12 mouse cellular contexts compared by ENCODE assay signal in genomic region chr10:18429533-18429932, GRCm38 (mm10).
DNase-seq lines count a peak whose midpoint lies in the region; ATAC-seq and TF ChIP-seq lines count a peak whose summit lies in the region.
"Had no signal": no experiment of that assay in that cellular context is flagged by ENCODE, and none has a peak within 500 bp of the region (broad histone marks: within the 10 kb centered on the region; RNA-seq: fewer than 3 reads in every experiment).

No protein-coding gene starts in this region.

- intact Hi-C loops in left cerebral cortex, postnatal 25 days (cut with DNase I) = no loop called here

- no peak overlapping the region for H3K27ac ChIP-seq in forebrain, postnatal 0 days (ENCODE audit: low read depth, low read length)
- no peak overlapping the region for H3K27ac ChIP-seq in forebrain, embryonic 14.5 days (ENCODE audit: low read depth, low read length)
- H3K27ac ChIP-seq in kidney, postnatal 0 days = peak overlapping the region; percentile 32; the same call in 1 of the 2 replicates
- H3K27ac ChIP-seq: forebrain, embryonic 10.5 days; neural tube, embryonic 12.5 days had no signal

- no peak overlapping the region for H3K9ac ChIP-seq in forebrain, postnatal 0 days
- no peak overlapping the region for H3K9ac ChIP-seq in forebrain, embryonic 14.5 days (ENCODE audit: low read length)
- H3K9ac ChIP-seq in kidney, postnatal 0 days (ENCODE audit: low read depth, low read length) = no peak overlapping the region
- H3K9ac ChIP-seq: neural tube, embryonic 12.5 days had no signal

- H3K4me2 ChIP-seq in forebrain, postnatal 0 days (ENCODE audit: low read depth) = no peak overlapping the region
- H3K4me2 ChIP-seq in forebrain, embryonic 14.5 days (ENCODE audit: low read length) = no peak overlapping the region
- no peak overlapping the region for H3K4me2 ChIP-seq in kidney, postnatal 0 days (ENCODE audit: low read length)
- H3K4me2 ChIP-seq: neural tube, embryonic 12.5 days had no signal

- H3K9me3 ChIP-seq in forebrain, postnatal 0 days (ENCODE audit: low read length) = no peaks in the 10 kb centered on the region
- no peaks in the 10 kb centered on the region; the same call in 1 of the 2 replicates for H3K9me3 ChIP-seq in forebrain, embryonic 14.5 days (replicated peaks; ENCODE audit: control insufficient read depth, low read length)
- no peaks in the 10 kb centered on the region for H3K9me3 ChIP-seq in kidney, postnatal 0 days (replicated peaks; ENCODE audit: low read length)

- DNase-seq in forebrain, postnatal 0 days = no peak
- no peak for DNase-seq in forebrain, embryonic 14.5 days (ENCODE audit: low spot score)
- no peak for DNase-seq in kidney, postnatal 0 days (ENCODE audit: low spot score)
- DNase-seq in kidney, postnatal 10 days = no peak
- peak; percentile 27 for DNase-seq in thymus, postnatal 25 days
- DNase-seq in thymus, adult 18-20 months = no peak
- DNase-seq in left cerebral cortex, postnatal 25 days (ENCODE audit: low spot score in 2 of 2) = no peak
- DNase-seq: cerebellum, postnatal 25 days; lung, postnatal 14 days had no signal

- no peak for ATAC-seq in forebrain, postnatal 0 days
- ATAC-seq in forebrain, embryonic 14.5 days = no peak
- ATAC-seq in kidney, postnatal 0 days (replicated peaks; ENCODE audit: low FRiP score, low read depth) = no peak
- no peak for ATAC-seq in monocyte, adult 5-6 weeks (replicated peaks; ENCODE audit: insufficient number of reproducible peaks, low FRiP score, low TSS enrichment, poor library complexity, severe bottlenecking)

- no peak overlapping the region for H3K4me3 ChIP-seq in forebrain, postnatal 0 days (ENCODE audit: low read depth, low read length)
- no peak overlapping the region for H3K4me3 ChIP-seq in forebrain, embryonic 14.5 days (ENCODE audit: low read depth, low read length)
- H3K4me3 ChIP-seq in kidney, postnatal 0 days (replicated peaks; ENCODE audit: low read depth, low read length) = no peak overlapping the region
- H3K4me3 ChIP-seq: forebrain, embryonic 10.5 days; neural tube, embryonic 12.5 days had no signal

- no peaks in the 10 kb centered on the region for H3K27me3 ChIP-seq in forebrain, postnatal 0 days (ENCODE audit: insufficient read depth, low read length)
- no peaks in the 10 kb centered on the region for H3K27me3 ChIP-seq in forebrain, embryonic 14.5 days (replicated peaks; ENCODE audit: control insufficient read depth, insufficient read depth, low read length)
- H3K27me3 ChIP-seq in kidney, postnatal 0 days (ENCODE audit: insufficient read depth, low read length) = no peaks in the 10 kb centered on the region
- H3K27me3 ChIP-seq: neural tube, embryonic 12.5 days had no signal

- 0 out of 2 replicates have a peak, but pooled peaks cover 3% of the 10 kb centered on the region for H3K36me3 ChIP-seq in forebrain, postnatal 0 days (ENCODE audit: insufficient read depth)
- H3K36me3 ChIP-seq in forebrain, embryonic 14.5 days (ENCODE audit: control insufficient read depth, insufficient read depth, low read length) = peaks cover 14% of the 10 kb centered on the region
- H3K36me3 ChIP-seq in kidney, postnatal 0 days (ENCODE audit: insufficient read depth, low read length) = no peaks in the 10 kb centered on the region

- 95% methylated on average over 3 of the region's 3 CpGs for WGBS in forebrain, postnatal 0 days
- 97% methylated on average over 3 of the region's 3 CpGs for WGBS in forebrain, embryonic 14.5 days
- 85% methylated on average over 3 of the region's 3 CpGs for WGBS in kidney, postnatal 0 days

- TF ChIP-seq CTCF in forebrain, postnatal 0 days (IDR thresholded peaks at IDR 0.05; ENCODE audit: low read depth) = peak; percentile 57
- TF ChIP-seq CTCF in kidney, postnatal 0 days (IDR thresholded peaks at IDR 0.05; ENCODE audit: low read depth) = peak; percentile 50

- H3K4me1 ChIP-seq in forebrain, postnatal 0 days (ENCODE audit: insufficient read depth) = no peaks in the 10 kb centered on the region
- peaks cover 8% of the 10 kb centered on the region for H3K4me1 ChIP-seq in forebrain, embryonic 14.5 days (ENCODE audit: control insufficient read depth, insufficient read depth, low read length)
- no peaks in the 10 kb centered on the region; the same call in 1 of the 2 replicates for H3K4me1 ChIP-seq in kidney, postnatal 0 days (replicated peaks; ENCODE audit: insufficient read depth, low read length)
